Mouse (Mus musculus) layer of hippocampus, adult 18-20 months (tissue): Measurements from ENCODE around the gene Pecr. TPM values are rescaled to one million over a fixed set of nuclear protein-coding genes. Genes with fewer than 3 reads are reported as not detected.
A peak's percentile ranks its signal among the peaks of the same experiment; 100 is the strongest.

Experiments
- DNase-seq, 2 experiments: peaks; one replicate each; pipeline ENCODE4 v3.0.0; 2022; ENCODE audit warnings: low spot score in 2 of 2
- long read RNA-seq: library from polyadenylated mRNA; stranded (forward); transcript quantifications from one replicate; pipeline ENCODE4 v2.0.0, GENCODE M21; 2021
- total RNA-seq, 2 experiments: library from RNA; stranded (reverse); gene quantifications; 2 replicates each; pipeline ENCODE4 v1.2.3; 2021

Gene Pecr
- total RNA-seq = 1 to 10 TPM; 5.6 to 6.3 TPM
- long read RNA-seq, partial matches to known transcripts = 0 of 4 reads
- long read RNA-seq, other reads (novel, unspliced or antisense) = 0 of 4 reads

DNA sequence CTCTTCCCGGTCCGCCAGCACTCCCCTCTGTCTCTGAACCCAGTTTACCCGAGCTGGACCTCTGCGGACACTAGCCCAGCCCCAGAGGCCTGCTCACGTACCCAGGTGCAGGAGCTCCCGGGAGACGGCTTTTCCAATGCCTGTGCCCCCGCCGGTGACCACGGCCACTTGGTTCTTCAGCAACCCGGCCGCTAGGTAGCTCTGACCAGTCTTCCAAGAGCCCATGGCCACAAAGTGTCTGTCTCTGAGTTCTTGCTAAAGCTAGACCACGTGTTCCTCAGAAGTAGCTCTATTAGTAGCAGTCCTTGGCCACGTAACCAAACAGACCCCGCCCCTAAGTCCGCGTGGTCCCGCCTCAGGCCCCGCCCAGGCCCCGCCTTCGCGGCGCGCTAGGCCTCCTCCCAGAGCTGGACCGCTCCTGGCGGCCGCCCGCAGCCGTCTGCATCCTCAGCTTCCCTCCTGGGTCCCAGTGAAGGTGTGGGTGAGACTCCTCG, at the start of gene Pecr, which contains the start of gene Tmem169:
Gene Pecr (minus strand): TSS at position 323 of the 494 bp plus-strand sequence.
Gene Tmem169 (plus strand): TSS at position 378 of the 494 bp plus-strand sequence.
- peak; percentile 92 to 94 for DNase-seq

DNA sequence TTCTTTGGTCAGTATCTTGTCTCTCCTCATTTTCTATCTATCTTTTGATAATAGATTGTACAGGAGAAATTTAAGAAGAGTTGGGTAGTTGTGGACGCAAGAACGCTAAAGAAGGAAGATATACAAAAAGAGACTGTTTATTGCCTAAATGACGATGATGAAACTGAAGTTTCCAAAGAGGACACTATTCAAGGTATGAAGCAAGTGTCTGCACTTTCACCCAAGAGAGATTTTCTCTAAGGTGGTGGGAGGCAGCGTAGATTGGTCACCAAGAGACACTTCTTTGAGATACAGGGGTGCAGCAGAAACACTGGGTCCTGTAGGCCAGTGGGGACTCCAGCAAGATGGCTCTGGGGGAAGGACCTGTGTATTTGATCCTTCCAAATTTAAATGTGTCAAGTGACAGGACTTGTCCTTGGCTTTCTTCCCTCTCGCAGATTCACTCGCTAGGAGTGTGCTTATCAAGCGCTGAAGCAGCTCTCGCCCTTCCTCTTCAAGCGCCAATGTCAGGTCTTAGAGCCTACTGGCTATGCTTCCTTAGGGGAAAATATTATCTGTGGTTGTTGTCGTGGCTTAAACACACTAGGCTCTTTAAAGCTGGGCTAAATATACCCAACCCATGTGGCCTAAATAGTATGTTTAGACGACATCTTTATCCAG, 42.2 kb upstream of the Pecr start:
- no peak for DNase-seq

GRCm38 (mm10) chr1:72323248-72323647, 39.1 kb upstream of the Pecr start:
- no peak for DNase-seq

GRCm38 (mm10) chr1:72320759-72321158, 36.6 kb upstream of the Pecr start:
- no peak for DNase-seq

GRCm38 (mm10) chr1:72316901-72317300, 32.8 kb upstream of the Pecr start:
- DNase-seq = no peak

DNA sequence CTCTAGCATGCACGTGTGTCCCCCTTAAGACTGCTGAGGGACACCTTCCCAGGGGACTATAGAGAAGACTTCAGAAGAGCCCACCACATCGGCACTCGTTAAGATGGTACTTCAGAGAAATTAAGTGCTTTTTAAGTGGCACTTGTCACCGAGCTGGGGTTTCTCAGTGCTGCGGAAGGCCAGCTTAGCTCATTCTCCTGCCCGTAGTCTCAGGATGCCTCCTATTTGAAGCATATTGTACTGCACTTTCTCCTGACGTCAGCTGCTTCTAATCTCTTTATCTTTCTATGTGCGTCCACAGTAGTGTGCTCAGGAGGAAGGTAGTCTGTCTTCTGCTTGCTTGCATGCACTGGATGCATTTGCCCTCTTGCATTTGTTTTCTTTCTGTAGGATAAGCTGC, 32.3 kb upstream of the Pecr start:
- no peak for DNase-seq

GRCm38 (mm10) chr1:72315447-72315846, 31.3 kb upstream of the Pecr start:
- DNase-seq = no peak

DNA sequence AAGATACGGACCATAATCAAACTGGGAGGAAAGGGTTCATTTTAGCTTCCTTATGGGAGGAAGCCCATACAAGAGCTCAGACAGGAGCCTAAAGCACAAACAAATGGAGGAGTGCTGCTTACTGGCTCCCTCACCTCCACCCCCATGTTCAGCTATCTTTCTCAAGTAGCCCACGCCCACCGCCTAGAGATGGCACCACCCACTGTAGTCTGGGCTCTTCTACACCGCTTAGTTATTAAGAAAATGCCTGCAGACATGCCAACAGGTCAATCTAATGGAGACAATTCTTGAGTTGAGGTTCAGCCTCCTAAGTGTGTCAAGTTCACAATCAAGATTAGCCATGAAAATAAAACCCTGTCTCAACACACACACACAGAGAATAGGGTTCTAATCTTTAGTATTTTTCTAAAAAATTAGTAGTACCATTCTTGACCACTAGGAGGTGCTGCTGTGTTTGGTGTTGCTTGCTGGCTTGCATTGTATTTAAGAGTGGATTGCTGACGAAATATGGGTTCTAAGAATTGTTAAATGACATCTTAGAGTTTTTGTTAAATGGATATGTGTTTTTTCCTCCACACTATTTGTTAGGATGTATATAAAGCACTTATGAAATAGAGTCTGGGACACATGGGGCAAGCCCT, 29.4 kb upstream of the Pecr start:
- DNase-seq = peak in 1 of 2 experiments; percentile 73

- no peak for DNase-seq
Measured at GRCm38 (mm10) chr1:72312701-72313398, 28.7 kb upstream of the Pecr start.

DNA sequence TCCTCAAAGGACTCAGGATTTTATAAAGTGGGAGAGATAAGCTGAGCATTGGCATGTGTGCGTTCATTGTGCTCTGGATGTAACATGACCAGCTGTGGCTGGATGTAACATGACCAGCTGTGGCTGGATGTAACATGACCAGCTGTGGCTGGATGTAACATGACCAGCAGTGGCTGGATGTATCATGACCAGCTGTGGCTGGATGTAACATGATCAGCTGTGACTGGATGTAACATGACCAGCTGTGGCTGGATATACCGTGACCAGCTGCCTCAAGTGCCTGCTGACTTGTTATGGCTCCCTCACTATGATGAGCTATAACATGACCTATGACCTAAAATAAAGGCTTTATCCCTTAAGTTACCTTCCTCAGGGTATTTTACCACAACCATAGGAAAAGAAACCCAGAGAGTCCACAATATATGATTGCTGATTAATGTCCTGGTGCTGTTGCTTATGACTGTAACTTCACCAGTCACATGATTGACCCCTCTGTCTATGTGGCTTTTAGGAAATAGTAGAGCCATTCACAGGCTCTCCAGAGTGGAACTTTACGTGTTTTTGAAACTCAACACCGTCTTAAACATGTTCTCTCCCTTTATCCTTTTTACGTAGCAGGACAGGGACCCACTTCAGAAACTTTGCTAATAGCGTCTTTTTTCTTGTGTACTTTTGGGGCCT, 25.8 kb upstream of the Pecr start:
- no peak for DNase-seq

DNA sequence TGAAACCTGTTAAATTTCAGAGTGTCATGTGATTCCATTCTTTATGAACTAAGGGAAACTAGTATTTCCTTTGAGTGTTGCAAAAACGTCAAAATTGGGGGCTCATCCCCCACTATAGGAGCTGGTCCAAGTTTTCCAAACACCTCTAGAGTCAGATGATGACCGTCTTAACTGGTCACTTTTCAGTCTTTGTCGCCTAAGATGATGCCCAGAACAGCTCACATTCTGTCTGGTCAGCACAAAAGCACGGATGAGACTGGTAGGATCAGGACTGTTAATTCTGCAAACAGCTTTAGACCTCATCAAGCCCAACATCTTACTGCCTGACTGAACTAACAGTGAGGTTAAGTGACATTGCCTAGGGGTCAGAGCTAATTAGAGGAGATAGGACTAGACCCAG, 24.8 kb upstream of the Pecr start:
- DNase-seq = no peak

GRCm38 (mm10) chr1:72307317-72307798, 23.2 kb upstream of the Pecr start, which contains the start of gene Xrcc5:
Xrcc5 (plus strand) TSS chr1:72307421.
- peak; percentile 88 to 95 for DNase-seq

- DNase-seq = peak in 1 of 2 experiments; percentile 57
Measured at GRCm38 (mm10) chr1:72306679-72307181, 22.6 kb upstream of the Pecr start.

GRCm38 (mm10) chr1:72306241-72306640, 22.1 kb upstream of the Pecr start:
- no peak for DNase-seq

GRCm38 (mm10) chr1:72301845-72302244, 17.7 kb upstream of the Pecr start:
- DNase-seq = no peak

DNA sequence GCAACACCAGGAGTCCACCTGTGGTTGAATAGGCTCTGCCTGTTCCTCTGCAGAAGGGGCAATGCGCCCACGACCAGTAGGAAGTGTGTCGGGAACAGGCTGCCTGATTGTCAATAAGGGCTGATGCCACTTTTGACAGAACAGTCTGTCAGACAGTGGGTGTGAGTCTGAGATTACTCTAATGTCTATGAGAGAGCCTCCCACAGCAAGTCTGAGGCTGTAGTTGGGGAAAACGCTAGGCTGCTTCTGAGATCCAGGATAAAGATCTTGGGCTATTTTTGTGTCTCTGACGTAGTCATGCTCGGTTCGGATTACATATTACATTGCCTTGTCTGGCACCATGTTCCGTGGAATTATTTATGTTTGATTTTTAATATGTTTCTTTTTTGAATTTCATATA, 11.6 kb upstream of the Pecr start:
- peak; percentile 20 to 56 for DNase-seq

GRCm38 (mm10) chr1:72293869-72294663, 10.0 kb upstream of the Pecr start:
- DNase-seq = no peak

DNA sequence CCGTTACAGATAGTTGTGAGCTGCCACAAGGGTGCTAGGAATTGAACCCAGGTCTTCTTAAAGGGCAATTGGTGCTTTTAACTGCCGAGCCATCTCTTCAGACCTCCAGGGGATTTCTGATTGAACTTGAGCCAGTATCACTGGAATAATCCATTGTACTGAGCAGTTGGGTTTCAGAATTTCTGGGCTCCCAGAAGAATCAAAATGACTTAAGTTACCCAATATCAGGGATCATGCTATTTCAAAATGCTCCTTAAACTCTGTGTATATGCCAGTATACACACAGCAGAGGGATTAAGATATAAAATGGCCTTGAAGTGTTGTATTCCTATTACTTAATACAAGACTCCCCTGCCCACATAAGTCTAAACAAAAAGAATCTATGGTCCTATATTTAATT, 7.8 kb upstream of the Pecr start:
- no peak for DNase-seq

DNA sequence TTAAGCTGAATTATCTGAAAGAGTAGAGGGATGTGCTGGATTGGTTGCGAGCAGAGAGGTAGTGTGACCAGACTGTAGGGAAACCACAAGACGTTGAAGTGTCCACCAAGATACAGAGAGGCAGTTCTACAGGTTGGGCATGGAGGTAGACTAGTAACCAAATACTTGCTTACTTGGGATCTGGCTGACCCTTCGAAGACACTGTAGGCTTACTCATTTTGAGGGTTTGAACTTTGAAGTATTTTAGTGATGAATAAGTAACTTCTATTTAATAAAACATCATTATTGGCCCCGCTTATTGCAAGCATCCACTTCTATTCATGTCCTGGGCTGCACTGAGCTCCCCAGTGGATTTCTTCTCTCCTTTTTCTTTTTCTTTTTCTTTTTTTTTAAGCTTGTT, 7.3 kb upstream of the Pecr start:
- DNase-seq = no peak

- no peak for DNase-seq
Measured at GRCm38 (mm10) chr1:72290896-72291295, 6.8 kb upstream of the Pecr start.
